Mouse (Mus musculus): ENCODE measurements around the gene Capn1. TPM values are rescaled to one million over a fixed set of nuclear protein-coding genes. Genes with fewer than 3 reads are reported as not detected.

The Capn1 gene
- polyA plus RNA-seq, 2 experiments from 2014 or later, result 40.2 to 45.3 TPM

DNA sequence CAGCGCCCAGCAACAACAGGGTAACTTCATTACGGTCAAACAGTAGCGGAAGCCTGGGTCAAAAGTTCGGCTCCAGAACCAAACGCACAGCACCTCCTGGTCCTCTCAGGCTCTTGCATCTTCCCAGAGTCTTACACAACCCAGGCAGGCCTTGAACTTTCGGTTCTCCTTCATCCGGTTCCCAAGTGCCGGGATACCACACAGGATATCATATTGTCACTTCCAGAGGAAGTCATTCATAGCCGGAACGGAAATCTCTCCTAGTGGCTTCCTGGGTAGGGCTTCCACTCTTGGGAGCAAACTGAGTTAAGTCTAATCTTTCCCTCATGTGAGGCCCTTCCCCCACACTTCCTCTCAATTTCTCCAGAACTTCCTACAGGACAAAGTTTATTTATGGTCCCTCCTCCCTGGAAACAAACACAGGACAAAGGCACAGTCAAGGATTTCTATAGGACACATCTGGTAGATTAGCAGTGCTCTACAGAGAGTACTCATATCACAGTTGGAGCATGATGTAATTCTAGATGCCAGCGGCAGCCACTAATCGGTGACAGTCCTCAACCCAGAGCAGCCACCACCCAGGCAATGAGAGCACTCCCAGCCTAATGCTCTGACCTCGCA is 63.5 kb downstream of the Capn1 start:
- ATAC-seq, result no peak

DNA sequence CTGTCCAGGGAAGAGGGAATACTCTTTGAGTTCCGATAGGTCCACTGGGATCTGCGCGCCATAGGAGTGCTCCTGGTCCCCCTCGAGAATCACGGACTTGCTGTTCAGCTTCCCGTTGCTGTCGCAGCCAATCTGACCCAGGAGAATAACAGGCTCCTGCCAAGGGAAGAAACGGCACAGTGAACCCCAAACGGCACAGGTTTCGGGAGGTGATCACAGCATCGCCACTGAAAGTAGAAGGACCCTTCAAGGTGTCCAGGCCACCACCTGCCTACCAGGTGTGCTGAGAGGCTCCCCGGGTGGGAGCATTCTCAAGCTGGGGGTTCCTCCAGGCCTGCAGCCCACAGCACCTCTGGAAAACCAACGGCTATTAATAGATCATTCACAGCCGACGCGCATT is 64.1 kb downstream of the Capn1 start:
- no peak for ATAC-seq

DNA sequence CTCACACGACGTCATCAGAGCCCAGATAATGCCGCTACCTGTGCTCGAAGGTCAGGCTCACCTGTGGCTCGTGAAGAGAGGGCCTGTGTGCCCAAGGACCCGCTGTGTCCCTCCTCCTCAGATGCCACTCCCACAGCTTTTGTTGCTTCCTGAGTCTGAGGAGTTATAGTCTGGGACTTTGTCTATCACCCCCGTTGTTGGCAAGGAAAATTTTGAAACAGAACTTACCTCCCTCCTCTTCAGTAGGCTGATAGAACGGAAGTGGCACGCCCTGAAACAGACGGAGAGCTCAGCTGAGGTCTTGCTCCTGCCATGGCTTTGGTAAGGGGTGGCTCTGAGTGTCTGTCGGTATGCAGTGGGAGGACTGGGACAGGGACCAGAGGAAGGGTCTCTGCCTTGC is 65.5 kb downstream of the Capn1 start:
- ATAC-seq, result no peak

DNA sequence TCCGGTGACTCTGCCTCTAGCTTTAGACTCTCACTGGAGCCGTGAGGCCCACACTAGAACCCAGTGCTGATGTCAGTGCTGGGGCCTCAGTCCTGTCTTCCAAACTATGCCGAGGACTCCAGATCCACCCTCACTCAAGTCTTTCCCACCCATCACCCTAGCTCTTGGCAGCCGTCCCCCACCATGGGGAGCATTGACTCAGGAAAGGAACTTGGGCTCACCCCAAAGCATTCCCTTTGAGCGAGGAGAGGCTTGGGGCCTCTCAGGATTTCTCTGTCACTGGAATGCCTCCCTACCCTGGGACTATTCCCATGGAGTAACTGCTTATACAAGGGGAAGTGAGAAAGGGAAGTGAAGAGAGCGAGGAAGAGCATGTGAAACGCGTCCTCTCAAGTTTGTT is 69.8 kb downstream of the Capn1 start:
- ATAC-seq, result no peak

DNA sequence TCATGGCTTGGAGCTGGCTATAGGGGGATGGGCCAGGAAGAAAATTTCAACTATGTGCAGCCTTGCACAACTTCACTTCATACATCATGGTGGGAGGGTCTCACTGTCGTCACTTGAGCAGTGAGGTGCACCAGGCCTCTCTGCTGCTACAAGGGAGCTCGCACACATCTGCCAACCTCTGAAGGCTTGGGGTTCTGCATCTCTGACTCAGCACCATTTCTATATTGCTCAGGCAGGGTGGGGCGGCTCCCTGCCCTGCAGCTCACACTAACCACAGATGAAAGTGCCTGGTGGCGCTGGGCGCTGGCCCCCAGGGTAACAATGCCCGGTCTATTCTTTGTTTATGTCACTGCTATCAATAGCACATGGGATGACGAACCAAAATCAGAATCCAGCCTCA is 70.7 kb downstream of the Capn1 start:
- no peak for ATAC-seq

DNA sequence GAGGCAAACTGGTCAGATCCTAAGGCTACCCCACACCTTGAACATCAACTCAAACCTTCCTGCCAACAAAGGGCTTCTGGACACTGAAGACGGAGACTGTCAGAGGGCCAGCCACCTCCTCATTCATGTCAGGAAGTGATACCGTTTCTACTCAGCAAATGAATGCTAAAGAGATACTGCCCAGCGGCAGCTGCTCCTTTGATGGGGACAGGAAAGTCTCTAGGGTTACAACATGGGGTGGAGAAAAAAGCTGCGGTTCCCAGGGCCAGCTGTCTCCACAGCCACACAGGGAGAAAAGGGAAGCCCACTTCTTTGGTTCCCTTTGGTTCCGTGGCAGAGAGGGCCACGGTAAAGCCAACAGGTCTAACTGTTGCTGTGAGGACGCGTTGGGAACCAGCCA is 71.6 kb downstream of the Capn1 start:
- no peak for ATAC-seq

DNA sequence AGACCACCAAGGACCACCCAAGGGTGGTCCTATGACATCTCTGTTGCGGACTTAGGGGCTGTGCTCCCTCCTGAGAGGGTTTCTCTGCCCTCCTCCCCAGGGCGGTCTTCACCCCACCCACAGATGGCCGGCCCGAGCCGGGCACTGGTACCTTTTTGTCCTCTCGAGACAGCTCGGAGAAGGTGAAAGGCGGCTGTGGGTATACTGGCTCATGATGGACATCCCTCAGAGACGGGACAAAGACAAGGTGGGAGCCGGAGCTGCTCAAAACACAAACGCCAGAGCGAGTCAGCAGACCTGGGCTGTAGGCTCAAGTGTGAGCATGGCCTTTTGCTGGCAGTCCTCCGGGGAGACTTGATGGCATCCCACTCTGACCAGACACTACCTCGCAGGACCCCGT is 72.3 kb downstream of the Capn1 start:
- no peak for ATAC-seq

DNA sequence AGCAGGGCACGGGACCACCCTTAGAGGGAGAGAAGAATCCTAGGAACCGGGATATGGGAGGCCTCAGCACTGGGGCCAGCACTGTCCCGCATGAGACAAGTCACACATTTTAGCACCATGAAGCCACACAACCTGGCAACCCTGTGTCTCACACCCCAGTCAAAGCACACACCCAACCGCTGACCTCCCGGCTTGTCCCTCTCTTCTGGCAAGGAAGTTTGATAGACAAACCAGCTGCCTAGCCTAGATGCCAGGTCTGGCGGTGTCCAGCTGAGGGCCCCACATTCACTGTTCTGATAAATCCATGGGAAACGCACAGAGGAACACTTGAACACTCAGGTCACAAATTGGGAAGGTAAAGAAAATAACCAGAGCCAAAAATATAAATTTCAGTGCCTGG is 73.1 kb downstream of the Capn1 start:
- ATAC-seq, result no peak

DNA sequence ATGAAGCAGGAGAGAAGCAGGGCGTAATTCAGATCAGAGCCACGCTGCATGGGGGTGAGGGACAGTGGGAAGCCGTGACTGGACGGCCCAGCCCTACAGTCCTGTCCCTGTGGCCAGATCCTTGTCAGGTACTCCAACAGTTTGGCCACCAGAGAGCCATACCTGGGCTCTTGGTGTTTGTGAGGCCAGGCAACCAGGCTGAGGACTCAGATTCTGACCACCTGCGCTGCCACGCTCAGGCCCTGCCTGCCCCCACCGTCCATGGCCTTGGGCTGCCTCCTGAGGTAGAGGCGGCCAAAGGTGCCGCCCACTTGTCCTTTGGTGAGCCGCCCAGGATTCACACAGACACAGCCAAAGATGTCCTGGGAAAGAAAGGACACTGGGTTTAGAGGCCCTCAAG is 75.0 kb downstream of the Capn1 start:
- ATAC-seq, result no peak

DNA sequence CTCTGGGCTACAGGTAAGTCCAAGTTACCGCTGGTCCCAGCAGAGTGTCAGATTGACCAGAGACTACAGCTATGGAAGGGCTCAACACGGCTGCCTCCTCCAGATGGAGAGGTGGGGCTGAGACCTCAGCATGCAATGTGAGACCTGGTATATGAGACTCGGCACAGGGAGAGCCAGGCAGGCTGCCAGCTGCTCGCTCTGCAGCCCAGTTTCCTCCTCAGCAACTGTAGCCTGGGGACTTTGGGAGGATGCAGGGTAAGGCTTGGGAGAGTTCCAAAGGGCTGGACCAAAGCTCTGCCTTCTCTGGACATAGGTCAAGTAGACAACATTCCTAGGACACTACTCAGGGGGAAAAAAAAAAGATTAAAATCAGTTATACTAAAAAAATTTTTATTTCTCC is 75.5 kb downstream of the Capn1 start:
- no peak for ATAC-seq

DNA sequence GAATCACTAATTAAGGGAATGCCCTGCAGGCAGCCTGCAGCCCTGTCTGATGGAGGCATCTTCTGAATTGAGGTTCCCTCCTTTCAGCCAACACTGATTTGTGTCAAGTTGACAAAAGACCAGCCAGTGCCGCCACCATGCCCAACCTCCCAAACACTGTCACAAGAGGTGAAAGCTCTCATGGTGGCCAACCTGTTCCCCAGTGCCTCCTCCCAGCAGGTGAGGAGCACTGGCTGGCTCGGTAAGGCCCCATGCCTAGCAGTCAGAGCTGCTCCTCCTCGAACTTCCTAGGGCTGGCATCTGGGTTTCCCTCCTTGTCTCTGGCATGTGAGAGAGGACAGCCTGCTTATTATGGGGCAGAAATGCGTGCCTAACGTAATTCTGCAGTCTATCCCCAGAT is 76.0 kb downstream of the Capn1 start:
- no peak for ATAC-seq

Other genes starting within 250 kb of the Capn1 start
- gene Scyl1, start 244.5 kb downstream of the Capn1 start, polyA plus RNA-seq (2017; shearing (Covaris generic)), result 10 to 100 TPM; 15.1 to 19.4 TPM
- gene Frmd8, start 140.6 kb downstream of the Capn1 start, polyA plus RNA-seq (2017; shearing (Covaris generic)), result 10 to 100 TPM; 62.6 to 85.3 TPM
- 10 to 100 TPM; 51.6 to 73.7 TPM for gene Slc25a45, start 138.1 kb downstream of the Capn1 start, polyA plus RNA-seq (2017; shearing (Covaris generic))
- gene Tigd3, start 121.7 kb downstream of the Capn1 start, polyA plus RNA-seq (2017; shearing (Covaris generic)), result under 1 TPM; 0.51 to 0.84 TPM
- gene Dpf2, start 102.9 kb downstream of the Capn1 start, polyA plus RNA-seq (2017; shearing (Covaris generic)), result 100 to 1,000 TPM; 214 to 296 TPM
- gene Cdc42ep2, start 91.1 kb downstream of the Capn1 start, polyA plus RNA-seq (2017; shearing (Covaris generic)), result under 1 TPM in 1 of 2 experiments, not detected in 1; 0.34 TPM
- 10 to 100 TPM; 13.8 to 15.8 TPM for gene Pola2, start 51.7 kb downstream of the Capn1 start, polyA plus RNA-seq (2017; shearing (Covaris generic))
- not detected for gene Slc22a20, start 29.8 kb downstream of the Capn1 start, polyA plus RNA-seq (2017; shearing (Covaris generic))
- 10 to 100 TPM; 13.4 to 17.1 TPM for gene Syvn1, start 30.7 kb upstream of the Capn1 start, polyA plus RNA-seq (2017; shearing (Covaris generic))
- 10 to 100 TPM; 33.9 to 37.5 TPM for gene Mrpl49, start 41.9 kb upstream of the Capn1 start, polyA plus RNA-seq (2017; shearing (Covaris generic))
- 1,000 to 10,000 TPM; 2,365 to 3,114 TPM for gene Fau, start 41.9 kb upstream of the Capn1 start, polyA plus RNA-seq (2017; shearing (Covaris generic))
- 1 to 10 TPM; 5.7 to 6.7 TPM for gene Znhit2, start 45.3 kb upstream of the Capn1 start, polyA plus RNA-seq (2017; shearing (Covaris generic))
- gene Tm7sf2, start 52.5 kb upstream of the Capn1 start, polyA plus RNA-seq (2017; shearing (Covaris generic)), result 1 to 10 TPM; 5.5 to 7.1 TPM
- 10 to 100 TPM; 27.9 to 39.0 TPM for gene Vps51, start 61.3 kb upstream of the Capn1 start, polyA plus RNA-seq (2017; shearing (Covaris generic))
- not detected for gene Tmem262, start 64.1 kb upstream of the Capn1 start, polyA plus RNA-seq (2017; shearing (Covaris generic))
- gene Gm28374, start 66.4 kb upstream of the Capn1 start, polyA plus RNA-seq (2017; shearing (Covaris generic)), result not detected
- 10 to 100 TPM; 36.7 to 51.4 TPM for gene Zfpl1, start 69.1 kb upstream of the Capn1 start, polyA plus RNA-seq (2017; shearing (Covaris generic))
- gene Cdca5, start 69.1 kb upstream of the Capn1 start, polyA plus RNA-seq (2017; shearing (Covaris generic)), result 1 to 10 TPM; 3.5 to 5.5 TPM
- gene AC131692.1, start 78.5 kb upstream of the Capn1 start, polyA plus RNA-seq (2017; shearing (Covaris generic)), result not detected
- gene Naaladl1, start 89.9 kb upstream of the Capn1 start, polyA plus RNA-seq (2017; shearing (Covaris generic)), result under 1 TPM in 1 of 2 experiments, not detected in 1; 0.17 TPM
- gene Sac3d1, start 102.8 kb upstream of the Capn1 start, polyA plus RNA-seq (2017; shearing (Covaris generic)), result 1 to 10 TPM in 1 of 2 experiments, under 1 TPM in 1; 0.43 to 2.2 TPM
- 10 to 100 TPM; 20.9 to 26.5 TPM for gene Snx15, start 112.4 kb upstream of the Capn1 start, polyA plus RNA-seq (2017; shearing (Covaris generic))
- not detected for gene Batf2, start 125.1 kb upstream of the Capn1 start, polyA plus RNA-seq (2017; shearing (Covaris generic))
- 10 to 100 TPM; 17.1 to 31.5 TPM for gene Arl2, start 125.7 kb upstream of the Capn1 start, polyA plus RNA-seq (2017; shearing (Covaris generic))
- gene Majin, start 168.5 kb upstream of the Capn1 start, polyA plus RNA-seq (2017; shearing (Covaris generic)), result under 1 TPM in 1 of 2 experiments, not detected in 1; 0.90 TPM
- gene Gpha2, start 210.5 kb upstream of the Capn1 start, polyA plus RNA-seq (2017; shearing (Covaris generic)), result not detected
- 1 to 10 TPM; 1.2 to 1.6 TPM for gene Ppp2r5b, start 220.0 kb upstream of the Capn1 start, polyA plus RNA-seq (2017; shearing (Covaris generic))
- gene Atg2a, start 225.8 kb upstream of the Capn1 start, polyA plus RNA-seq (2017; shearing (Covaris generic)), result 10 to 100 TPM; 10.4 to 14.7 TPM